Mouse (Mus musculus) C2C12 (cell line): ENCODE results near the gene Npas1. TPM values are rescaled to one million over a fixed set of nuclear protein-coding genes. Genes with fewer than 3 reads are reported as not detected.

Experiments
- H3K27me3 ChIP-seq: one replicate; pipeline ENCODE4 v1.6.1; 2011; ENCODE audit not compliant: control insufficient read depth, insufficient read depth, insufficient read length
- H3K36me3 ChIP-seq: one replicate; pipeline ENCODE4 v1.6.1; 2011; ENCODE audit not compliant: control insufficient read depth, insufficient read depth
- H3K4me3 ChIP-seq: one replicate; pipeline ENCODE4 v1.5.1; 2011; ENCODE audit warnings: mild to moderate bottlenecking, control low read depth; ENCODE audit not compliant: poor library complexity, insufficient read depth, severe bottlenecking
- H3K79me2 ChIP-seq: one replicate; pipeline ENCODE4 v1.6.1; 2011; ENCODE audit not compliant: control insufficient read depth, insufficient read depth
- H3K79me3 ChIP-seq: one replicate; pipeline ENCODE4 v1.6.1; 2011; ENCODE audit warnings: low read depth, control low read depth
- H3ac ChIP-seq: one replicate; pipeline ENCODE3; 2011; ENCODE audit warnings: low read depth; ENCODE audit not compliant: control insufficient read depth, insufficient read length
- CEBPB ChIP-seq: IDR thresholded peaks from one replicate; pipeline ENCODE4 v1.6.1; 2011; ENCODE audit warnings: low read depth, mild to moderate bottlenecking, control low read depth, moderate library complexity
- CTCF ChIP-seq: IDR thresholded peaks from one replicate; pipeline ENCODE4 v1.5.1; 2011; ENCODE audit not compliant: control insufficient read depth, insufficient read depth, insufficient read length
- FOSL1 ChIP-seq: IDR thresholded peaks from one replicate; pipeline ENCODE4 v1.8.0; 2011; ENCODE audit warnings: mild to moderate bottlenecking, low read length; ENCODE audit not compliant: poor library complexity, insufficient read depth, severe bottlenecking
- MAX ChIP-seq: IDR thresholded peaks from one replicate; pipeline ENCODE4 v1.6.1; 2011; ENCODE audit warnings: mild to moderate bottlenecking, control low read depth
- MYOD1 ChIP-seq: IDR thresholded peaks from one replicate; pipeline ENCODE4 v1.6.1; 2011; ENCODE audit warnings: low read depth; ENCODE audit not compliant: control insufficient read depth, insufficient read length
- MYOG ChIP-seq: IDR thresholded peaks from one replicate; pipeline ENCODE4 v1.6.1; 2011; ENCODE audit not compliant: control insufficient read depth, insufficient read length; ENCODE audit errors: extremely low read depth
- USF1 ChIP-seq: IDR thresholded peaks from one replicate; pipeline ENCODE4 v1.6.1; 2011; ENCODE audit warnings: low read depth, mild to moderate bottlenecking, control low read depth, moderate library complexity
- polyA plus RNA-seq: library from polyadenylated mRNA; unstranded; fragments of >200 nt; fragmentation: generic; extraction: Trizol; gene quantifications from one replicate; pipeline ENCODE4 v1.2.1, GENCODE M21; 2012; ENCODE audit warnings: missing spikeins

Npas1 gene
- polyA plus RNA-seq, 1 experiment, result 0.18 TPM

DNA sequence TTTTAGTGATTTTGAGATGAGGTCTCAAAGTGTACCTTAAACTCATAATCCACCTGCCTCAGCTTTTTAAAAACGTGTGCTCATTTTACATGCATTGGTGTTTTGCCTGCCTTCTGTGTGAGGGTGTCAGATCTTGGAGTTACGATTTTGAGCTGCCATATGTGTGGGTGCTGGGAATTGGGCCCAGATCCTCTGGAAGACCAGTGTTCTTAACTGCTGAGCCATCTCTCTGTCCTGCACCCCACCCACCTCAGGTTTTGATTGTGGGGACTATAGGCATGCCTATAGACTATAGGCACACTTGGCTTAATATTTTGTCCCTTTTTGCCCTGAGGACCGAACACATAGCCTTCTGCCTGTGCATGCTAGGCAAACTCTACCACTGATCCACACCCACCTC, 14.7 kb upstream of the Npas1 start:
- no peaks in the 10 kb centered on the region for H3K79me3 ChIP-seq
- H3K27me3 ChIP-seq, result no peaks in the 10 kb centered on the region
- TF ChIP-seq MAX (no peak), USF1 (no peak), MYOG (no peak), CTCF (no peak), CEBPB (no peak), FOSL1 (no peak), MYOD1 (no peak)
- peaks cover 10% of the 10 kb centered on the region for H3K36me3 ChIP-seq
- no peak overlapping the region for H3ac ChIP-seq
- no peak overlapping the region for H3K4me3 ChIP-seq
- no peaks in the 10 kb centered on the region for H3K79me2 ChIP-seq

DNA sequence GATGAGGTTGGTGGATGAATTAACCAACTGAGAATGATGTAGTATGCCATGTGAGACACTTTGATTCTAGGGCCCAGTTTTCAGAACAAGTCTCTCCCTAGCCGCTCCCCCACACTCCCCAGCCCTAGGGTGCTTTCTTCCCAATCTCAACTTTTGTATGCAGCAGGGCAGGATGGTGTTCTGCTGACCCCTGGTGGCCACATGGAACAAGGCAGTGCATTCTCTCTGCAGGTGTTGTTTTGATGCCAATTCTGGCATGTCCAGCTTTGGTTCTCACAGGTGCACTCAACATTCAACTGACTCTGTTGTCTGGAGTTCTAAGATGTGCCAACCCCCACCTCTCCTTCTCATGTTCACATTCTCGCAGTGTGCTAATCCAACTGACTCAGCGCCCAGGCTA, 14.2 kb upstream of the Npas1 start:
- no peaks in the 10 kb centered on the region for H3K79me3 ChIP-seq
- H3K36me3 ChIP-seq, result peaks cover 9% of the 10 kb centered on the region
- H3K27me3 ChIP-seq, result no peaks in the 10 kb centered on the region
- no peak overlapping the region for H3ac ChIP-seq
- no peaks in the 10 kb centered on the region for H3K79me2 ChIP-seq
- no peak overlapping the region for H3K4me3 ChIP-seq
- TF ChIP-seq MYOD1, result no peak
- TF ChIP-seq CTCF, result peak; percentile 68

DNA sequence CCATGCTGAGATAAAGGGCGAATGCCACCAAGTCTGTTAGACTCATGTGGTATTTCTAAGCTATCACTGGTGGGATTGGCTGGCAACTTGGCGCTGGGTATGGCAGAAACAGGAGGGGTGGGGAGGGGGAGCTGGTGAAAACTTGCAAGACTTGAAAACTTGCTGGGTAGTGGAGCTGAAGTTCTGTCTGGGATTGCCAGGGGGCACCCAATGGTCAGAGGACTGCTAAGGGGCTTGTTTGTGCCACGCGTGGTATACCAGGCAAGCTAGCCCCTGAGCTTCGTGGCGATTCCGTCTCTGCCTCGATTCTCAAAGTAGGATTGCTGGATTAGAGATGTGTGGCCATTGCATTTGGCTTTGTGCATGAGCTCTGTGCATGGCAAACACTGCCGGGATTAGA, 12.4 kb upstream of the Npas1 start:
- Histone ChIP-seq H3K79me2 (no peaks in the 10 kb centered on the region), H3K36me3 (no peaks in the 10 kb centered on the region), H3K79me3 (no peaks in the 10 kb centered on the region), H3K4me3 (no peak overlapping the region), H3ac (no peak overlapping the region), H3K27me3 (no peaks in the 10 kb centered on the region)
- peak; percentile 55 for TF ChIP-seq CTCF
- no peak for TF ChIP-seq CEBPB

DNA sequence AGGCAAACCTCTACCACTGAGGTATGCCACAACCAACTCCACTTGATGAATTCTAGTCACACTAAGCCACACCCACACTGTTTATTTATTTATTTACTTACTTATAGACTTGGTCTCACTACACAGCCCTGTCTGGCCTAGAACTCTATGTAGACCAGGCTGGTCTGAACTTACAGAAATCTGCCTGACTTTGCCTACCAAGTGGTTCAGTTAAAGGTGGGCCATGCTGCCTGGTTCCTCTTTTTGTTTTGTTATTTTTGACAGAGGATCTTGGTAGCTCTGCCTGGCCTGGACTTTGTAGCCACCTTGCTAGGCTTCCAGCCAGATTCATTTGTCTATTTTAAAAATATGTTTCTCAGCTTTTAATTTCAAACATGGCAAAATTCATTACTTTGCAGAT, 11.3 kb upstream of the Npas1 start:
- Histone ChIP-seq H3K36me3 (no peaks in the 10 kb centered on the region), H3K79me2 (no peaks in the 10 kb centered on the region), H3K4me3 (no peak overlapping the region), H3K27me3 (no peaks in the 10 kb centered on the region), H3ac (no peak overlapping the region), H3K79me3 (no peaks in the 10 kb centered on the region)
- TF ChIP-seq FOSL1 (no peak), CEBPB (no peak), CTCF (no peak), MYOG (no peak), MYOD1 (no peak), MAX (no peak), USF1 (no peak)

DNA sequence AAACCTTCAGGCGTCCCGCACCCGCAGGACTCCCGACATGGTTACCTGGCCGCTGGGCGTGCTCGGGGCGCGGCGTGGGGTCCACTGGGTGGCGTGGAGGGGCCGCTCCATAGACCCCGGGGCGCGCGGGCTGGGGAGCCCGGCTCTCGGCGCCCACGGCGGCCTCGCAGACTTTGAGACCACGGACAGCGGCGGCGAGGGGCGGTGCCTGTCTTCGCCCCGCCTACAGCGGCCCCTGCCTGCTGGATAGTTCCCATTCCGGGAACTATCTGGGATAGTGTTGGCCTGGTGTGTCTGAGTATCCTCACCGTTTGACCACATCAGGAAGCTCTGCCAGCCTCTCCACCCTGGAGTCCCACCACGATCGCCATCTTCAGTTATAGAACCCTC, 933 bp downstream of the Npas1 start:
- Histone ChIP-seq H3K27me3 (peaks cover 66% of the 10 kb centered on the region), H3ac (no peak overlapping the region), H3K36me3 (no peaks in the 10 kb centered on the region), H3K79me2 (no peaks in the 10 kb centered on the region), H3K79me3 (no peaks in the 10 kb centered on the region), H3K4me3 (no peak overlapping the region)
- TF ChIP-seq MAX (no peak), MYOD1 (no peak), MYOG (no peak), USF1 (no peak), CEBPB (no peak), CTCF (no peak), FOSL1 (no peak)

DNA sequence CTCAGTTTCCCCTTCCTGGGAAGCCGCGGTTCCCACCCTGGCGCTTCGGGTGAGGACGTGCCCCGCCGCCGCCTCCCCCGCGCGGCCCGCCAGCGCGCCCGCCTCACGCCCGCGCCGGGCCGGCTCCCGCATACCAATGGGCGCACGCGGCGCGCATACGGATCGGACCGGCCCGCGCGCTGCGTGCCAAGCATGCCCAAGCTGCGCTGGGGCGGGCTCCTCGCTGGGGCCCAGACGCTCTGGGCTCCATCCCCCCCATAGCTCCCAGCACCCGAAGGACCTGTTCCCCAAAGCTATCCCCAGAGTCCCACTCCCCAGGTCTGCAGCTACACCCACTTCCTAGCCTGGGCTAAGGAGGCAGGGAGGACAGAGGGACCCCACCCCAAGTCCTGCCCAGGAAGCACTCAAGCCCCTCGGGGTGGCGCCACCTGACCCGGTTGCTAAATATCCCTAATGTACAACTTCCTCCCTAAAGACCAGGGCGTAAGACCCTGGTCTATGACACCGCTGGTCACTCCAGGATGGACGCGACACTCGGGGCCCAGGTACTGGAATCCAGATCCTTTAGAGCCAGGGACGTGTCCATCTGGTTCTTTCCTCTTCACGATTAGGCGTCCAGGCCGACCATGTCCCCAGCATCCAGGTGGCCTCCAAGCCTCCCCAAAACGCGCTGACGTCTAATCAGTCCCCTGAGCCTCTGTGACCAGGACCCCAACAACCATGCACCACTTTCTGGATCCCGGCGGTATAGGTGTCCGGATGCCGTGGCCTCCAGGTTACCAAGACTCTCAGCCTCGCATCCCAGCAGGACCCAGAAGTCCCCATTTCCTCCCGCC, 1.5 kb downstream of the Npas1 start:
- H3K36me3 ChIP-seq, result no peaks in the 10 kb centered on the region
- peaks cover 60% of the 10 kb centered on the region for H3K27me3 ChIP-seq
- no peak for TF ChIP-seq MAX
- TF ChIP-seq MYOD1, result no peak
- no peak for TF ChIP-seq MYOG
- no peak for TF ChIP-seq CEBPB
- TF ChIP-seq CTCF, result no peak
- TF ChIP-seq FOSL1, result no peak
- TF ChIP-seq USF1, result no peak
- no peaks in the 10 kb centered on the region for H3K79me3 ChIP-seq
- no peak overlapping the region for H3K4me3 ChIP-seq
- H3K79me2 ChIP-seq, result no peaks in the 10 kb centered on the region
- H3ac ChIP-seq, result no peak overlapping the region
